Mouse (Mus musculus) cerebellum, adult 2 months (tissue): ENCODE measurements around the gene Coa3.

Source experiments
- CTCF ChIP-seq: fragments of 200-500 bp; IDR thresholded peaks from 2 replicates; pipeline ENCODE4 v1.5.1; 2011; ENCODE audit warnings: low read depth, mild to moderate bottlenecking, control low read depth, low read length, moderate library complexity, borderline replicate concordance; ENCODE audit not compliant: insufficient read depth
- POLR2A ChIP-seq: fragments of 200-500 bp; IDR thresholded peaks from 2 replicates; pipeline ENCODE4 v1.6.1; 2011; ENCODE audit warnings: low read length, control low read depth, borderline replicate concordance; ENCODE audit not compliant: insufficient read depth

DNA sequence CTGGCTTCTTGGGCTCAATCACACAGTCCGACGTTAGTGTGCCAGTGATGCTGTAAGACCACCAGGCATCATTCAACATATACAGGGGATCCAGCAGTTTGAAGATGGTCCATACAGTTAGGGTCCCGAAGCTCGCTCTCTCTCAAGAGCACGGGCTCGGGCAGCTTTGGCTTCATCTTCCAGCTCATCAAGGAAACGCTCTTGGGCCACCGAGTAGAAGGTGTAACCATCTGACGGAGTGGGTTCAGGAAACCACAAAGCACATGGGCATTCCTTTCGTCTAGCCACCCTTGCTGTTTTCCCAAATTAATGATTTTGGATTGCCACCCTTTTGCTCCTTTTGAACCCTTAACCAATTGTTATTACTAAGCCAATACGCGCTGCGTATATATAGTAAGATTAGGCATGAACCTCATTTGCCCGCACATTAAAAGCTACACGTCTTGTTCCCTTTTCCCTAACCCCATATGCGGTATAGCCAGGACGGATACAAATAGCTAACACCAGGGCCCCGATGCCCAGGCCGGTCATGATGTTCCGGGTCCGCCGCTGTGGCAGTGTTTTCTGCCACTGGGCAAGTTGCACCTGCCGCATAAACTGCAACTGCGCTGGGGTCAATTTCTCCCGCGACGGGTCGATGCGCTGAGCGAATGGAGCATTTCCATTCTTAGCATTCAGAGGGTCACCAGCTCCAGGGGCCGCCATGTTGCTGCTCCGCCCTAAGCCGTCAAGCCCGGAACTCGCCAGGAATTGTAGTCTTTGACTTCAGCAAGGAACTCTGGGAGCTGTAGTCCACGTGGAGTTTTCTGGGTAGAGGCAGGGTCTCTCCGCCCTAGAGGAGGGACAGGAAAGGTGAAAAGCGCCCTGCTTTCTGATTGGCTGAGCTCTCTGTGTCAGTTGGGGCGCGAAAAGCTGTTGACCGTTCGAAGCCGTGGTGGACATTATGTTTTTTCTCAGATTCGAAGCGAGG lies at the start of gene Coa3, which contains the start of gene Cntd1:
- TF ChIP-seq CTCF, result no peak
- peak; percentile 81; the same call in 1 of the 2 replicates for TF ChIP-seq POLR2A
